Comparison of ENCODE assay signal across 18 mouse cellular contexts in genomic region chr11:49774894-49775293, GRCm38 (mm10).
"Had no signal": no experiment of that assay in that cellular context is flagged by ENCODE, and none has a peak within 500 bp of the region (broad histone marks: within the 10 kb centered on the region; RNA-seq: fewer than 3 reads in every experiment).

No protein-coding gene starts in this region.

- H3K9me3 ChIP-seq: midbrain, embryonic 10.5 days; midbrain, embryonic 13.5 days; neural tube, embryonic 13.5 days; neural tube, embryonic 15.5 days had no signal

- ATAC-seq: midbrain, embryonic 13.5 days; midbrain, embryonic 16.5 days had no signal

- H3K4me2 ChIP-seq: lung, embryonic 14.5 days; midbrain, embryonic 13.5 days; neural tube, embryonic 13.5 days; neural tube, embryonic 15.5 days had no signal

- H3K36me3 ChIP-seq: midbrain, embryonic 10.5 days; midbrain, embryonic 13.5 days; neural tube, embryonic 13.5 days; neural tube, embryonic 15.5 days had no signal

- DNase-seq: lung, adult 18-20 months; lung, embryonic 14.5 days; lung, postnatal 10 days; lung, postnatal 4 days; retina, postnatal 1 day; right cerebral cortex, adult 18-20 months; right cerebral cortex, postnatal 25 days; right cerebral cortex, postnatal 4 days; spleen, adult 18-20 months; thymus, adult 18-20 months; thymus, postnatal 14 days; thymus, postnatal 36 days had no signal

- H3K4me1 ChIP-seq: midbrain, embryonic 13.5 days; neural tube, embryonic 13.5 days; neural tube, embryonic 15.5 days had no signal

- H3K4me3 ChIP-seq: midbrain, embryonic 10.5 days; midbrain, embryonic 13.5 days; myocyte; neural tube, embryonic 13.5 days; neural tube, embryonic 15.5 days had no signal

- H3K9ac ChIP-seq: lung, embryonic 14.5 days; midbrain, embryonic 13.5 days; neural tube, embryonic 13.5 days; neural tube, embryonic 15.5 days had no signal

- H3K27ac ChIP-seq: midbrain, embryonic 10.5 days; midbrain, embryonic 13.5 days; neural tube, embryonic 13.5 days; neural tube, embryonic 15.5 days had no signal

- H3K27me3 ChIP-seq: midbrain, embryonic 13.5 days; neural tube, embryonic 13.5 days; neural tube, embryonic 15.5 days had no signal
